In genomic region chr8:128391182-128391760, GRCm38 (mm10) we compare ENCODE assay signal across 20 mouse cellular contexts. TPM values are rescaled to one million over a fixed set of nuclear protein-coding genes. Genes with fewer than 3 reads are reported as not detected.
DNase-seq lines count a peak whose midpoint lies in the region; ATAC-seq and TF ChIP-seq lines count a peak whose summit lies in the region.
"Had no signal": no experiment of that assay in that cellular context is flagged by ENCODE, and none has a peak within 500 bp of the region (broad histone marks: within the 10 kb centered on the region; RNA-seq: fewer than 3 reads in every experiment).

No protein-coding gene starts in this region.

- H3K4me3 ChIP-seq in midbrain, embryonic 11.5 days (ENCODE audit: low read depth, low read length): no peak overlapping the region
- H3K4me3 ChIP-seq in midbrain, embryonic 14.5 days (replicated peaks; ENCODE audit: low read depth, low read length): no peak overlapping the region
- no peak overlapping the region for H3K4me3 ChIP-seq in bone marrow macrophage, adult 2 months (ENCODE audit: insufficient read depth, low read length)
- H3K4me3 ChIP-seq in macrophage (ENCODE audit: inconsistent target): no peak overlapping the region
- H3K4me3 ChIP-seq: forebrain, embryonic 12.5 days; hindbrain, embryonic 15.5 days; limb, embryonic 10.5 days; liver, embryonic 12.5 days; neural tube, embryonic 15.5 days had no signal

- no peaks in the 10 kb centered on the region for H3K27me3 ChIP-seq in midbrain, embryonic 11.5 days (ENCODE audit: control insufficient read depth, insufficient read depth, low read length)
- H3K27me3 ChIP-seq in midbrain, embryonic 14.5 days (ENCODE audit: control insufficient read depth, insufficient read depth, low read length): no peaks in the 10 kb centered on the region
- H3K27me3 ChIP-seq: forebrain, embryonic 12.5 days; hindbrain, embryonic 15.5 days; liver, embryonic 12.5 days; neural tube, embryonic 15.5 days had no signal

- no peaks in the 10 kb centered on the region; the same call in 1 of the 2 replicates for H3K4me1 ChIP-seq in midbrain, embryonic 11.5 days (ENCODE audit: control insufficient read depth, insufficient read depth, low read length)
- H3K4me1 ChIP-seq in midbrain, embryonic 14.5 days (ENCODE audit: control insufficient read depth, insufficient read depth, low read length): no peaks in the 10 kb centered on the region
- H3K4me1 ChIP-seq in bone marrow macrophage, adult 2 months (ENCODE audit: control insufficient read depth, insufficient read depth, low read length): peaks cover 26% of the 10 kb centered on the region
- H3K4me1 ChIP-seq: forebrain, embryonic 12.5 days; hindbrain, embryonic 15.5 days; liver, embryonic 12.5 days had no signal

- TF ChIP-seq POLR2A in bone marrow macrophage, adult 2 months (IDR thresholded peaks at IDR 0.05; ENCODE audit: borderline replicate concordance, low read depth, low read length): no peak

- no peak for TF ChIP-seq CTCF in bone marrow macrophage, adult 2 months (IDR thresholded peaks at IDR 0.05; ENCODE audit: low read depth, low read length)

- H3K4me2 ChIP-seq in midbrain, embryonic 11.5 days: no peak overlapping the region
- H3K4me2 ChIP-seq in midbrain, embryonic 14.5 days (ENCODE audit: low read length): no peak overlapping the region
- H3K4me2 ChIP-seq: forebrain, embryonic 12.5 days; hindbrain, embryonic 15.5 days; liver, embryonic 12.5 days; neural tube, embryonic 15.5 days had no signal

- no peak overlapping the region for H3K9ac ChIP-seq in midbrain, embryonic 11.5 days (ENCODE audit: low read length)
- H3K9ac ChIP-seq in midbrain, embryonic 14.5 days (replicated peaks; ENCODE audit: low read length): no peak overlapping the region
- H3K9ac ChIP-seq: forebrain, embryonic 12.5 days; hindbrain, embryonic 15.5 days; liver, embryonic 12.5 days; neural tube, embryonic 15.5 days had no signal

- peaks cover 100% of the 10 kb centered on the region for H3K79me2 ChIP-seq in macrophage (ENCODE audit: inconsistent target)

- no peaks in the 10 kb centered on the region for H3K9me3 ChIP-seq in midbrain, embryonic 11.5 days (ENCODE audit: control insufficient read depth, low read length)
- no peaks in the 10 kb centered on the region for H3K9me3 ChIP-seq in midbrain, embryonic 14.5 days (ENCODE audit: control insufficient read depth, low read length)
- H3K9me3 ChIP-seq: forebrain, embryonic 12.5 days; hindbrain, embryonic 15.5 days; limb, embryonic 10.5 days; liver, embryonic 12.5 days; neural tube, embryonic 15.5 days had no signal

- ATAC-seq in midbrain, embryonic 11.5 days (ENCODE audit: low FRiP score): no peak
- no peak for ATAC-seq in midbrain, embryonic 14.5 days (ENCODE audit: low FRiP score, low TSS enrichment)
- ATAC-seq: liver, embryonic 12.5 days had no signal

- 86% methylated on average over 4 of the region's 4 CpGs for WGBS in midbrain, embryonic 11.5 days
- 90% methylated on average over 4 of the region's 4 CpGs for WGBS in midbrain, embryonic 14.5 days
- 29% methylated on average over 4 of the region's 4 CpGs for WGBS in macrophage (ENCODE audit: missing documents)

- DNase-seq in midbrain, embryonic 11.5 days (ENCODE audit: low spot score, missing footprints): peak; percentile 19
- DNase-seq in midbrain, embryonic 14.5 days: no peak
- peak; percentile 40 for DNase-seq in thymus, postnatal 4 days
- no peak for DNase-seq in lung, postnatal 10 days
- DNase-seq in layer of hippocampus, postnatal 10 days (ENCODE audit: low spot score in 2 of 2): no peak
- DNase-seq: adrenal gland, adult 2 months; cerebellum, adult 2 months; heart, adult 18-20 months; kidney, adult 8-10 months; kidney, postnatal 4 days; right cerebral cortex, adult 18-20 months; spleen, adult 18-20 months had no signal

- H3K27ac ChIP-seq in midbrain, embryonic 11.5 days (ENCODE audit: low read depth, low read length): no peak overlapping the region
- no peak overlapping the region for H3K27ac ChIP-seq in midbrain, embryonic 14.5 days (replicated peaks; ENCODE audit: low read depth, low read length)
- peak overlapping the region; percentile 35; the same call in 1 of the 2 replicates for H3K27ac ChIP-seq in bone marrow macrophage, adult 2 months (ENCODE audit: insufficient read depth, low read depth, low read length)
- 0 out of 2 replicates have a peak overlapping the region, but pooled peaks have one; percentile 0 for H3K27ac ChIP-seq in macrophage
- H3K27ac ChIP-seq: forebrain, embryonic 12.5 days; hindbrain, embryonic 15.5 days; limb, embryonic 10.5 days; liver, embryonic 12.5 days; neural tube, embryonic 15.5 days; stomach, postnatal 0 days had no signal

- no peaks in the 10 kb centered on the region for H3K36me3 ChIP-seq in midbrain, embryonic 11.5 days (ENCODE audit: control insufficient read depth, insufficient read depth, low read length)
- no peaks in the 10 kb centered on the region for H3K36me3 ChIP-seq in midbrain, embryonic 14.5 days (ENCODE audit: control insufficient read depth, insufficient read depth, low read length)
- no peaks in the 10 kb centered on the region; the same call in 1 of the 2 replicates for H3K36me3 ChIP-seq in macrophage (ENCODE audit: inconsistent target)
- H3K36me3 ChIP-seq: forebrain, embryonic 12.5 days; hindbrain, embryonic 15.5 days; limb, embryonic 10.5 days; liver, embryonic 12.5 days; neural tube, embryonic 15.5 days had no signal

RNA-seq across cellular contexts. Expression of gene Nrp1, which starts 32.9 kb away (rescaled TPM):
- polyA plus RNA-seq in midbrain, embryonic 11.5 days (2014; fragmentation: Nextera tagmentation; extraction: Ambion mirVana): 20.3 and 21.4 TPM in 2 replicates
- 53.8 and 61.7 TPM in 2 replicates for polyA plus RNA-seq in midbrain, embryonic 14.5 days (2014; fragmentation: Nextera tagmentation; extraction: Ambion mirVana)
- 90.2 and 117 TPM in 2 replicates for polyA plus RNA-seq in bone marrow macrophage, adult 2 months (2012; ENCODE audit: insufficient read depth, insufficient read length, missing spikeins)
- 100 to 1,000 TPM in 23 of 26 experiments, 10 to 100 TPM in 3; 76.0 to 810 (median 421) TPM for total RNA-seq in macrophage (2018; cell fraction: chromatin; rRNA removed)
- 100 to 1,000 TPM; 108 to 542 (median 268) TPM for total RNA-seq in macrophage (2018; cell fraction: cytosol; rRNA removed)
- 100 to 1,000 TPM; 119 to 954 (median 432) TPM for total RNA-seq in macrophage (2018; cell fraction: nucleus; rRNA removed)
- polyA plus RNA-seq in macrophage (2018): 277 to 373 TPM (median 350 TPM) in 3 replicates
- total RNA-seq in layer of hippocampus, postnatal 10 days (2021): 100 to 1,000 TPM; 157 to 165 TPM

Comparison
In these comparisons a context has a peak if more than half of its experiments do, and no peak if none do; other contexts are left out.
1. DNase-seq: peak in midbrain, embryonic 11.5 days (single experiment) and thymus, postnatal 4 days (single experiment); none in midbrain, embryonic 14.5 days (single experiment), lung, postnatal 10 days (single experiment) and layer of hippocampus, postnatal 10 days (0 of 2).
2. H3K27ac ChIP-seq: peak in bone marrow macrophage, adult 2 months (single experiment) and macrophage (single experiment); none in midbrain, embryonic 11.5 days (single experiment) and midbrain, embryonic 14.5 days (single experiment).